Mouse (Mus musculus): ENCODE measurements around the gene Ints11. TPM values are rescaled to one million over a fixed set of nuclear protein-coding genes. Genes with fewer than 3 reads are reported as not detected.
A peak's percentile ranks its signal among the peaks of the same experiment; 100 is the strongest.

Gene Ints11
- polyA plus RNA-seq, 1 experiment: 72.1 TPM

GRCm38 (mm10) chr4:155841003-155841454 lies 28.3 kb upstream of the Ints11 start:
- H3ac ChIP-seq (ENCODE audit: control insufficient read depth, insufficient read length): no peak overlapping the region
- H3K4me2 ChIP-seq (ENCODE audit: low read depth): peak overlapping the region; percentile 78
- peak overlapping the region; percentile 38 for H3K4me3 ChIP-seq
- TF ChIP-seq POLR2A (IDR thresholded peaks at IDR 0.05; ENCODE audit: insufficient read length, low read depth): peak; percentile 32
- TF ChIP-seq TCF12 (IDR thresholded peaks at IDR 0.05; ENCODE audit: insufficient read depth, poor library complexity, severe bottlenecking): no peak
- TF ChIP-seq USF1 (IDR thresholded peaks at IDR 0.05; ENCODE audit: low read depth): no peak
- TF ChIP-seq MYOG (IDR thresholded peaks at IDR 0.05; ENCODE audit: control insufficient read depth in 1 of 3, insufficient read depth in 1 of 3, insufficient read length in 2 of 3, low read depth in 2 of 3): no peak
- H3K79me2 ChIP-seq (ENCODE audit: control insufficient read depth, insufficient read depth): peaks cover 6% of the 10 kb centered on the region
- H3K27me3 ChIP-seq (ENCODE audit: control insufficient read depth, insufficient read depth, insufficient read length): no peaks in the 10 kb centered on the region
- peaks cover 6% of the 10 kb centered on the region for H3K36me3 ChIP-seq (ENCODE audit: control insufficient read depth, insufficient read depth)

DNA sequence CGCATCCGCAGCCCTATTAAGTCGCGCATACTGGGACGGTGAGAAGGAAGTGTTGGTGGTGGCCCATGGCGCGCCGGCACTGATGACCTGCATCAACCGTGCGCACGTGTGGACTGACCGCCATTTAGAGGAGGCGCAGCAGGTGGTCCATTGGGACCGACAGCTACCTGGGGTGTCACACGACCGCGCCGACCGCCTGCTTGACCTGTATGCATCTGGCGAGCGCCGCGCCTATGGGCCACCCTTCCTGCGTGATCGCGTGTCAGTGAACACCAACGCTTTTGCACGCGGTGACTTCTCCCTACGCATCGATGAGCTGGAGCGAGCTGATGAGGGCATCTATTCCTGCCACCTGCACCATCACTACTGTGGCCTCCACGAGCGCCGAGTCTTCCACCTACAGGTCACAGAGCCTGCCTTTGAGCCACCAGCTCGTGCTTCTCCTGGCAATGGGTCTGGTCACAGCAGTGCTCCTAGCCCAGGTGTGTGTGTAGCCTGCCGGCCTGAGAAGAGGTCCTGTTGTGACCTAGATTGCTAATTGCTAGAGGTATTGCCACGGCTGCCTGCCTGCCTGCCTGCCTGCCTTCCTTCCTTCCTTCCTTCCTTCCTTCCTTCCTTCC lies 27.6 kb upstream of the Ints11 start:
- peaks cover 6% of the 10 kb centered on the region for H3K36me3 ChIP-seq (ENCODE audit: control insufficient read depth, insufficient read depth)

GRCm38 (mm10) chr4:155843231-155843630 lies 26.1 kb upstream of the Ints11 start:
- TF ChIP-seq CEBPB (IDR thresholded peaks at IDR 0.05; ENCODE audit: insufficient read depth, poor library complexity, severe bottlenecking): no peak
- TF ChIP-seq MYOG (IDR thresholded peaks at IDR 0.05; ENCODE audit: control insufficient read depth in 1 of 3, insufficient read depth in 1 of 3, insufficient read length in 2 of 3, low read depth in 2 of 3): no peak
- no peak for TF ChIP-seq USF1 (IDR thresholded peaks at IDR 0.05; ENCODE audit: low read depth)
- no peak for TF ChIP-seq SRF (IDR thresholded peaks at IDR 0.05; ENCODE audit: control insufficient read depth, insufficient read length, low read depth)
- Histone ChIP-seq H3K4me2 (ENCODE audit: low read depth) (no peak overlapping the region), H3K27me3 (ENCODE audit: control insufficient read depth, insufficient read depth, insufficient read length) (no peaks in the 10 kb centered on the region), H3K4me3 (no peak overlapping the region), H3ac (ENCODE audit: control insufficient read depth, insufficient read length) (no peak overlapping the region), H3K36me3 (ENCODE audit: control insufficient read depth, insufficient read depth) (peaks cover 6% of the 10 kb centered on the region), H3K79me2 (ENCODE audit: control insufficient read depth, insufficient read depth) (peaks cover 14% of the 10 kb centered on the region)

More for the DNA sequence above, 27.6 kb upstream of the Ints11 start:
- no peak for TF ChIP-seq USF1 (IDR thresholded peaks at IDR 0.05; ENCODE audit: low read depth)
- no peak for TF ChIP-seq SRF (IDR thresholded peaks at IDR 0.05; ENCODE audit: control insufficient read depth, insufficient read length, low read depth)
- no peak for TF ChIP-seq REST (IDR thresholded peaks at IDR 0.05; ENCODE audit: insufficient read depth, insufficient read length)
- TF ChIP-seq TCF3 (IDR thresholded peaks at IDR 0.05; ENCODE audit: insufficient read length, low read depth): no peak
- no peak for TF ChIP-seq TCF12 (IDR thresholded peaks at IDR 0.05; ENCODE audit: insufficient read depth, poor library complexity, severe bottlenecking)
- no peak for TF ChIP-seq E2F4 (IDR thresholded peaks at IDR 0.05; ENCODE audit: insufficient read depth)
- TF ChIP-seq POLR2AphosphoS2 (IDR thresholded peaks at IDR 0.05; ENCODE audit: insufficient read length, low read depth): no peak
- TF ChIP-seq CEBPB (IDR thresholded peaks at IDR 0.05; ENCODE audit: insufficient read depth, poor library complexity, severe bottlenecking): no peak
- no peak for TF ChIP-seq POLR2A (IDR thresholded peaks at IDR 0.05; ENCODE audit: insufficient read length, low read depth)
- no peak for TF ChIP-seq MYOD1 (IDR thresholded peaks at IDR 0.05; ENCODE audit: control insufficient read depth in 1 of 3, insufficient read length in 2 of 3, low read depth in 2 of 3)
- no peak for TF ChIP-seq MAX (IDR thresholded peaks at IDR 0.05; ENCODE audit: low read depth)
- Histone ChIP-seq H3K4me2 (ENCODE audit: low read depth) (no peak overlapping the region), H3ac (ENCODE audit: control insufficient read depth, insufficient read length) (no peak overlapping the region), H3K4me3 (peak overlapping the region; percentile 38), H3K27me3 (ENCODE audit: control insufficient read depth, insufficient read depth, insufficient read length) (no peaks in the 10 kb centered on the region), H3K79me2 (ENCODE audit: control insufficient read depth, insufficient read depth) (peaks cover 6% of the 10 kb centered on the region)

DNA sequence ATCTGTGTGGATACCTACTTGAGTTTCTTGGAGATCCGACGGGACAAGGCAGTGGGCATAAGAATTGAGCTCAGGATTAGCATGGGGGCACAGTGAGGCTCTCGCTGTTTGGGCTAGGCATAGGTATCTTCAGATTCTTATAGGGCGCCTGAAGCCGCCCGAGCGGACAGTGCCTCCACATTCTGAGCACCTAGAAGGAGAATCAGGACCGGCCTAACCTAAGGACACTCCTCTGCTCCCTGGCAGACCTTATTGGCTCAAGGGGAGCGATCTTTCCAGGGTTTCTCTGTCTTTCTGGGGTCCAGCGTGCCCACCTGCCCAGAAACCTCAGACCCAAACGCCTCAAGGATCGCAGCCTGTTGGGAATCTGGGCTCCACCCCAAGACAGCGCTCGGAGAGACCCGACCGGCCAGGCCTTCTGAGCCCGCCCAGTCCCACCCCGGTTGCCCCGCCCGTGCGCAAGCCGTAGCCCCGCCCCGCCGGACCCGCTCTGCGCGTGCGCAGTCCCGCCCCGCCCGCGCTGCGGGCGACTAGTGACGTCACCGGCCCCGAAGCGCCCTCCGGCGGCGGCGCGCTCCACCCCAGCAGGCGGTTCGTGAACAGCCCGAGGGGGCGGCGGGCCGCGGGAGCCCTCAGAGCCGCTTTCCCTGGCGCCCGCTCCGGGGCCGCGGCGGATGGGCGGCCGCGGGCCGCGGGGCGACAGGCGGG lies 22.3 kb upstream of the Ints11 start, which contains the start of gene Dvl1:
Gene Dvl1, plus strand, starts transcription at position 532 of the 708 bp plus-strand sequence.
- H3K4me3 ChIP-seq: peak within 1 kb of the TSS; percentile 80
- TF ChIP-seq POLR2AphosphoS2 (IDR thresholded peaks at IDR 0.05; ENCODE audit: insufficient read length, low read depth): peak; percentile 75
- peak; percentile 67 for TF ChIP-seq POLR2A (IDR thresholded peaks at IDR 0.05; ENCODE audit: insufficient read length, low read depth)
- TF ChIP-seq SRF (IDR thresholded peaks at IDR 0.05; ENCODE audit: control insufficient read depth, insufficient read length, low read depth): no peak
- TF ChIP-seq MYOG (IDR thresholded peaks at IDR 0.05; ENCODE audit: control insufficient read depth in 1 of 3, insufficient read depth in 1 of 3, insufficient read length in 2 of 3, low read depth in 2 of 3): peak in 1 of 3 experiments; percentile 41
- no peak for TF ChIP-seq REST (IDR thresholded peaks at IDR 0.05; ENCODE audit: insufficient read depth, insufficient read length)

DNA sequence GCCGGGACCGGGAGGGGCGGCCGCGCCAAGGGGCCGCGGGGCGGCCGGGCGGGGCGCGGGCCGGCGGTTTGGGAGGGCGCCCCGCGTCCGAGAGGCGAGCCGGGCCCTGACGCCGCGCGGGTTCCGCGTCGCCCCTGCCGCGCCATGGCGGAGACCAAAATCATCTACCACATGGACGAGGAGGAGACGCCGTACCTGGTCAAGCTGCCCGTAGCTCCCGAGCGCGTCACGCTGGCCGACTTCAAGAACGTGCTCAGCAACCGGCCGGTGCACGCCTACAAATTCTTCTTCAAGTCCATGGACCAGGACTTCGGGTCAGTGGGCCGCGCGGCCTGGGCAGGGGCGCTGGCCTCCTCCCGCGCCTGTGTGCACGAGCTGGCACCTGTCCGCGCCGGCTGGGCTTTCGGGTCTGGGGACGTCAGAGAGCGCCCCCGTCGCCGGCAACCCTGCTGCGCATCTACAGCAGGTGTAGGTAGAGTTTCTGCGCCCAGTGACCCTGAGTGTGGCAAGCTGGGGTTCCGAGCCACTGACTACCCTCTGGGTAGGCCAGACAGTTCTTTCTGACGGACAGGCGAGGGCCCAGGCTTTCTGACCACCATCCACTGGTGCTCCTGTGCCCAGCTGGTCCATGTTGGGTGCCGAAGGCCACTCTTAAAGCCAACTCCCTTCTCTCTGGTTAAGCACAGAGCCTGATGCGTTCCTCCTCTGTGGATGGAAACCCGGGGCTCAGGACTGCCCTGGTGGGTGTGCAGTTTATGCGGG lies 21.6 kb upstream of the Ints11 start:
- Histone ChIP-seq H3K27me3 (ENCODE audit: control insufficient read depth, insufficient read depth, insufficient read length) (no peaks in the 10 kb centered on the region), H3K4me2 (ENCODE audit: low read depth) (peak overlapping the region; percentile 100), H3K4me3 (peak overlapping the region; percentile 80), H3ac (ENCODE audit: control insufficient read depth, insufficient read length) (peak overlapping the region; percentile 28), H3K79me2 (ENCODE audit: control insufficient read depth, insufficient read depth) (peaks cover 45% of the 10 kb centered on the region), H3K36me3 (ENCODE audit: control insufficient read depth, insufficient read depth) (peaks cover 2% of the 10 kb centered on the region)
- no peak for TF ChIP-seq CEBPB (IDR thresholded peaks at IDR 0.05; ENCODE audit: insufficient read depth, poor library complexity, severe bottlenecking)
- TF ChIP-seq MYOG (IDR thresholded peaks at IDR 0.05; ENCODE audit: control insufficient read depth in 1 of 3, insufficient read depth in 1 of 3, insufficient read length in 2 of 3, low read depth in 2 of 3): peak in 2 of 3 experiments; percentile 15 to 66
- TF ChIP-seq MYOD1 (IDR thresholded peaks at IDR 0.05; ENCODE audit: control insufficient read depth in 1 of 3, insufficient read length in 2 of 3, low read depth in 2 of 3): peak in 2 of 3 experiments; percentile 20 to 51
- no peak for TF ChIP-seq POLR2AphosphoS2 (IDR thresholded peaks at IDR 0.05; ENCODE audit: insufficient read length, low read depth)

More for the DNA sequence above, 22.3 kb upstream of the Ints11 start, which contains the start of gene Dvl1:
- Histone ChIP-seq H3K27me3 (ENCODE audit: control insufficient read depth, insufficient read depth, insufficient read length) (no peaks in the 10 kb centered on the region), H3K4me2 (ENCODE audit: low read depth) (peak within 1 kb of the TSS; percentile 100), H3ac (ENCODE audit: control insufficient read depth, insufficient read length) (peak within 1 kb of the TSS; percentile 28), H3K36me3 (ENCODE audit: control insufficient read depth, insufficient read depth) (peaks cover 6% of the 10 kb centered on the region), H3K79me2 (ENCODE audit: control insufficient read depth, insufficient read depth) (peaks cover 45% of the 10 kb centered on the region)
